In genomic region chr3:94443597-94443964, GRCm38 (mm10) we compare ENCODE assay signal across 8 mouse cellular contexts. TPM values are rescaled to one million over a fixed set of nuclear protein-coding genes. Genes with fewer than 3 reads are reported as not detected.
DNase-seq lines count a peak whose midpoint lies in the region; ATAC-seq and TF ChIP-seq lines count a peak whose summit lies in the region.

Gene Oaz3, minus strand, starts transcription at chr3:94443915.

- peaks cover 10% of the 10 kb centered on the region for H3K4me1 ChIP-seq in heart, embryonic 13.5 days
- peaks cover 10% of the 10 kb centered on the region for H3K4me1 ChIP-seq in E14TG2a.4 (replicated peaks; ENCODE audit: low read depth, low read length)
- peaks cover 2% of the 10 kb centered on the region; the same call in 1 of the 2 replicates for H3K4me1 ChIP-seq in forebrain, embryonic 14.5 days (ENCODE audit: control insufficient read depth, insufficient read depth, low read length)
- H3K4me1 ChIP-seq in liver, embryonic 15.5 days (replicated peaks), result peaks cover 14% of the 10 kb centered on the region

- peak within 1 kb of the TSS; percentile 92 for H3K4me2 ChIP-seq in heart, embryonic 13.5 days
- peak within 1 kb of the TSS; percentile 91 for H3K4me2 ChIP-seq in forebrain, embryonic 14.5 days (ENCODE audit: low read length)
- peak within 1 kb of the TSS; percentile 85 for H3K4me2 ChIP-seq in liver, embryonic 15.5 days

- no peak for DNase-seq in heart, adult 11 months
- no peak for DNase-seq in forebrain, embryonic 14.5 days (ENCODE audit: low spot score)
- no peak for DNase-seq in urinary bladder, postnatal 10 days (ENCODE audit: low spot score)
- DNase-seq in spleen, postnatal 4 days (ENCODE audit: low spot score in 2 of 2), result no peak
- no peak for DNase-seq in cerebellum, adult 8-10 months

- H3K36me3 ChIP-seq in heart, embryonic 13.5 days, result peaks cover 42% of the 10 kb centered on the region
- H3K36me3 ChIP-seq in E14TG2a.4 (ENCODE audit: insufficient read depth, low read length), result peaks cover 42% of the 10 kb centered on the region
- H3K36me3 ChIP-seq in forebrain, embryonic 14.5 days (ENCODE audit: control insufficient read depth, insufficient read depth, low read length), result peaks cover 41% of the 10 kb centered on the region
- peaks cover 39% of the 10 kb centered on the region for H3K36me3 ChIP-seq in liver, embryonic 15.5 days (replicated peaks)

- peaks cover 8% of the 10 kb centered on the region; the same call in 1 of the 2 replicates for H3K27me3 ChIP-seq in heart, embryonic 13.5 days (replicated peaks)
- peaks cover 9% of the 10 kb centered on the region for H3K27me3 ChIP-seq in E14TG2a.4 (ENCODE audit: insufficient read depth, low read length)
- H3K27me3 ChIP-seq in forebrain, embryonic 14.5 days (replicated peaks; ENCODE audit: control insufficient read depth, insufficient read depth, low read length), result no peaks in the 10 kb centered on the region
- peaks cover 7% of the 10 kb centered on the region for H3K27me3 ChIP-seq in liver, embryonic 15.5 days

- peak within 1 kb of the TSS; percentile 97 for H3K9ac ChIP-seq in heart, embryonic 13.5 days
- peak within 1 kb of the TSS; percentile 88 for H3K9ac ChIP-seq in forebrain, embryonic 14.5 days (ENCODE audit: low read length)
- H3K9ac ChIP-seq in liver, embryonic 15.5 days, result peak within 1 kb of the TSS; percentile 94

- H3K4me3 ChIP-seq in heart, embryonic 13.5 days, result peak within 1 kb of the TSS; percentile 72
- peak within 1 kb of the TSS; percentile 100 for H3K4me3 ChIP-seq in E14TG2a.4 (replicated peaks; ENCODE audit: low read length)
- H3K4me3 ChIP-seq in forebrain, embryonic 14.5 days (ENCODE audit: low read depth, low read length), result peak within 1 kb of the TSS; percentile 94
- peak within 1 kb of the TSS; percentile 98 for H3K4me3 ChIP-seq in liver, embryonic 15.5 days (replicated peaks)

- TF ChIP-seq CTCF in E14TG2a.4 (conservative IDR thresholded peaks at IDR 0.05; ENCODE audit: low read length), result no peak

- H3K9me3 ChIP-seq in heart, embryonic 13.5 days, result no peaks in the 10 kb centered on the region
- no peaks in the 10 kb centered on the region for H3K9me3 ChIP-seq in E14TG2a.4 (ENCODE audit: low read length)
- no peaks in the 10 kb centered on the region for H3K9me3 ChIP-seq in forebrain, embryonic 14.5 days (replicated peaks; ENCODE audit: control insufficient read depth, low read length)
- H3K9me3 ChIP-seq in liver, embryonic 15.5 days (replicated peaks), result no peaks in the 10 kb centered on the region

- WGBS in heart, embryonic 13.5 days, result 2% methylated on average over 24 of the region's 24 CpGs
- WGBS in forebrain, embryonic 14.5 days, result under 1% methylated on average over 24 of the region's 24 CpGs
- 0% methylated on average over 24 of the region's 24 CpGs for WGBS in liver, embryonic 15.5 days (ENCODE audit: insufficient replicate concordance)

- peak; percentile 70; the same call in 1 of the 2 replicates for ATAC-seq in heart, embryonic 13.5 days (ENCODE audit: extremely low read depth, insufficient number of reproducible peaks, low FRiP score, low TSS enrichment)
- no peak for ATAC-seq in forebrain, embryonic 14.5 days
- peak; percentile 73 for ATAC-seq in liver, embryonic 15.5 days (ENCODE audit: insufficient read depth)

- H3K27ac ChIP-seq in heart, embryonic 13.5 days (replicated peaks), result peak within 1 kb of the TSS; percentile 80
- 0 out of 2 replicates have a peak within 1 kb of the TSS, but pooled peaks have one; percentile 27 for H3K27ac ChIP-seq in forebrain, embryonic 14.5 days (ENCODE audit: low read depth, low read length)
- H3K27ac ChIP-seq in liver, embryonic 15.5 days (replicated peaks), result peak within 1 kb of the TSS; percentile 77

RNA-seq across cellular contexts. Expression of gene Oaz3, which starts in this region (rescaled TPM):
- 0.27 and 0.38 TPM in 2 replicates for polyA plus RNA-seq in heart, embryonic 13.5 days (2015; fragmentation: Nextera tagmentation; extraction: Ambion mirVana)
- polyA plus RNA-seq in forebrain, embryonic 14.5 days (2014; fragmentation: Nextera tagmentation; extraction: Ambion mirVana), result 0.38 and 0.78 TPM in 2 replicates
- 0.17 and 0.44 TPM in 2 replicates for polyA plus RNA-seq in liver, embryonic 15.5 days (2015; fragmentation: Nextera tagmentation; extraction: Ambion mirVana)

Comparison
In these comparisons a context has a peak if more than half of its experiments do, and no peak if none do; other contexts are left out.
1. Peak in ATAC-seq, H3K4me3 ChIP-seq, H3K27ac ChIP-seq, H3K9ac ChIP-seq and H3K4me2 ChIP-seq in heart, embryonic 13.5 days; RNA of the gene not detected or under 1 TPM.
2. Peak in ATAC-seq, H3K4me3 ChIP-seq, H3K27ac ChIP-seq, H3K9ac ChIP-seq and H3K4me2 ChIP-seq in liver, embryonic 15.5 days; RNA of the gene not detected or under 1 TPM.
3. H3K27ac ChIP-seq: peak in every context shown above with its lines; median percentile 80 in heart, embryonic 13.5 days; 77 in liver, embryonic 15.5 days; 27 in forebrain, embryonic 14.5 days.